Comparison of ENCODE assay signal across 17 mouse cellular contexts in the genomic region with DNA sequence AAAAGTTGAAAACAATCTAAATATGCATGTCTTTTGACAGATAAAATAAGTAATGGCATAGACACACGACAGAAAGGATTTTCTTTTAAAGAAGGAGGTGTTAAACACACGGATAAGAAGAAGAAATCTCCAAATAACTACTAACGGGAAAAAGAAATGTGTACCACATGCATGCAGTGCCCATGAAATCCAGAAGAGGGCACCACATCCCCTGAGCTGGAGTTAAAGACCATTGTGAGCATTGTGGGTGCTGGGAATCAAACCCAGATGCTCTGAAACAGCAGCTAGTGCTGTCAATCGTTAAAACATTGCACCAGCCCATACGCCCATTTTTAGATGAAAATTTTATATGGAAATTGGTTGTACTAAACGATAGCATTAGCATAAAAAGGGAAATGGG. TPM values are rescaled to one million over a fixed set of nuclear protein-coding genes. Genes with fewer than 3 reads are reported as not detected.
DNase-seq lines count a peak whose midpoint lies in the region; TF ChIP-seq lines count a peak whose summit lies in the region.
"Had no signal": no experiment of that assay in that cellular context is flagged by ENCODE, and none has a peak within 500 bp of the region (broad histone marks: within the 10 kb centered on the region; RNA-seq: fewer than 3 reads in every experiment).

No protein-coding gene starts in this region.

- peak; percentile 65 for TF ChIP-seq CTCF in layer of hippocampus, adult 2 months (conservative IDR thresholded peaks at IDR 0.05)

- H3K27ac ChIP-seq in layer of hippocampus, adult 2 months: no peak overlapping the region
- H3K27ac ChIP-seq: hindbrain, embryonic 14.5 days; kidney, embryonic 15.5 days; liver, embryonic 15.5 days; midbrain, embryonic 15.5 days; neural tube, embryonic 12.5 days had no signal

- DNase-seq in layer of hippocampus, adult 2 months (ENCODE audit: low spot score in 2 of 2): no peak
- no peak for DNase-seq in layer of hippocampus, adult 18-20 months (ENCODE audit: low spot score in 2 of 2)
- peak; percentile 18 for DNase-seq in 3T3-L1 (ENCODE audit: low read depth, low spot score)
- peak; percentile 9 for DNase-seq in 416B (ENCODE audit: low read depth)
- peak; percentile 67 for DNase-seq in R1 (ENCODE audit: low read depth, low spot score)
- DNase-seq in yolk sac, embryonic 10.5 days (ENCODE audit: low spot score): no peak
- DNase-seq in cerebellum, postnatal 36 days: no peak
- DNase-seq: cerebellum, adult 2 months; layer of hippocampus, adult 9-11 months; thymus, adult 2 months had no signal

- H3K4me3 ChIP-seq in layer of hippocampus, adult 2 months: no peak overlapping the region
- H3K4me3 ChIP-seq: kidney, embryonic 15.5 days; liver, embryonic 15.5 days; midbrain, embryonic 15.5 days; neural tube, embryonic 12.5 days had no signal

RNA-seq across cellular contexts. Expression of a gene that starts 7.3 kb away (rescaled TPM):
- 10 to 100 TPM; 25.2 to 27.1 TPM for total RNA-seq in layer of hippocampus, adult 2 months (2021)
- total RNA-seq in layer of hippocampus, adult 18-20 months (2021): 10 to 100 TPM; 23.1 to 25.2 TPM
- total RNA-seq: gastrocnemius, postnatal 4 days; megakaryocyte progenitor cell, adult 5-6 weeks had no signal

RNA-seq across cellular contexts. Expression of a gene that starts 51.6 kb away (rescaled TPM):
- 100 to 1,000 TPM in 1 of 2 experiments, 10 to 100 TPM in 1; 95.9 to 105 TPM for total RNA-seq in layer of hippocampus, adult 2 months (2021)
- total RNA-seq in layer of hippocampus, adult 18-20 months (2021): 100 to 1,000 TPM in 1 of 2 experiments, 10 to 100 TPM in 1; 100.0 to 102 TPM
- total RNA-seq: megakaryocyte progenitor cell, adult 5-6 weeks had no signal

Comparison
In these comparisons a context has a peak if more than half of its experiments do, and no peak if none do; other contexts are left out.
1. DNase-seq: peak in 3T3-L1 (single experiment), 416B (single experiment) and R1 (single experiment); none in layer of hippocampus, adult 2 months (0 of 2), layer of hippocampus, adult 18-20 months (0 of 2), yolk sac, embryonic 10.5 days (single experiment) and cerebellum, postnatal 36 days (0 of 2).